Mouse (Mus musculus) T-helper 17 cell (primary cell): ENCODE measurements around the gene Nol8.

Experiments
- in situ Hi-C, 2 experiments: fragments of 300-600 bp; cut with MboI, MseI; formaldehyde crosslinking; loops; 1 replicate in 1 of 2; 2 replicates in 1 of 2; pipeline ENCODE4 v1.15.1; 2025; ENCODE audit warnings: high pct_unique_total_duplicates in 2 of 2

Nol8 gene

DNA sequence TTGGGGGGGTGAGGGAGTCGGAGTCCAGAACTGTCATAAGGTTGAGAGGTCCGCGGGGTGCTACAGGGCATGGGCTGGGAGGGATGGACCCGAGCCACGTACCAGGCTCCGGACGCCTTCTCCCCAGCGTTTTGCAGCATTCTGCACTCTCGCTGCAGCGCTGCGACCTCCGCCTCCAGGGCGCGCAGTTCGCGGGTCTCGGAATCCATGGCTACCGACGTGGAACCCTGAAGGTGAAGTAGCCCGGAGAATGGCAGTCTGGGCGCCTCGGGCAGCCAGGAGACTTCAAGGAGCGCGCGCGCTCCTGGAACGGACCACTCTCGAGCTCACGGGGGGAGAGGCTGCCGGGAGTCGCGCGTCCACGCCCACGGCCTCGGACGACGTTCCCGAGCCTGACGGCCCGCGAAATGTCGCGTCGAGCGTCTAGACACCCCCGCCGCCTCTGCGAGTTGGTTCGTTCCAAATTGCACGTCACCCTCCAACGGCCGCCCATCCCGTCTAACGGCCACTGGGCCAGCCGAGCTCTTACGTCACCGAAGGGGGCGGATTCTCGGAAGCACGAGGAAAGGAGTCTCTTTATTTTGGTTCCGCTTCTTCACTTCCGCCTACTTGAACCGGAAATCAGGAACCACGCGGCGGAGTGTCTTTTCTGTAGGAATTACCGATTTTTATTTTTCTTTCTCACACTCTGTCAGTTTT is at the start of gene Nol8, which contains the start of gene Cenpp:
Gene Nol8 (plus strand): TSS at position 598 of the 699 bp plus-strand sequence.
Gene Cenpp (minus strand): TSS at position 305 of the 699 bp plus-strand sequence.
- in situ Hi-C loops: loop anchor here in 1 of 2 experiments (25.0 kb wide), 1 partner anchor 1140 kb away; the partner anchor contains the start of genes A830005F24Rik and Zfp169

DNA sequence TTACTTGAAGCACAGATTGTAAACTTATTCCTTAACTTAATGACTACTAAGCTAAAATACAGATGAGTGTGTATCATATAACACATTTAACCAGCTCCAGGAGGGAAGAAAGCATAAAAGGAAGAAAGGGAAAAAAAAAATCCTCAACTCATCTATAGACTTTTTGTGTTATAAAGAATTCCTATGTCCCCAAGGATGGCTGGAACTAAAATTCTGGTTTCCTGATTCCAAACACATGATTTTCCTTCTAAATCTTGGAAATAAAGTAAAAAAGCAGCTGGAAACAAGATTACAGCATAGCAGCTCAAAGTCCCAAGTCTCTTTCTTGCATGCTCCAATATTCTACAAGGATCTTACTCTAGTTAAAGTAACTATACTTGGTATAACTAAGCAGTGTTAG is 49.3 kb upstream of the Nol8 start:
- in situ Hi-C loops: no loop called here

DNA sequence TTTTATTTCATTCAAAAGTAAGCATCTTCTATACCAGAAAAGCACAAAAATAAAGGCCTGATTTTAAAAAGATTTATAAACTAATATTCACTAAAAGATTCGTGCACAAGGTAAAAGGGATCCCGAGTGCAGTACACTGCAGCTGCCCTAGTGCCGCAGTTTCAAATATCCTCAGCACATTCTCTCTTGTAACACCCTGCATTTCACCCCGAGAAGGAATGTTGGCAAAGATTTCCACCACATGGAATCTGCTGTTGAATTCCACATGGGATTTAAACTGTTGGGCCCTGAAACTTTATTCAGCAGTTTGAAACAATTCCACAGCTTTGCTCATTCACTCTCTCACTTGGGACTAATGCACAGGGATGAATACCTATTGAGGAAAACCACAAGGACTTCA is 45.2 kb upstream of the Nol8 start, which contains the start of gene Ogn:
Gene Ogn (plus strand): TSS at position 333 of the 400 bp plus-strand sequence.
- in situ Hi-C loops: no loop called here

GRCm38 (mm10) chr13:49608589-49609322 is 44.1 kb upstream of the Nol8 start:
- in situ Hi-C loops: no loop called here

- in situ Hi-C loops: no loop called here
Measured at GRCm38 (mm10) chr13:49617021-49617420, 35.9 kb upstream of the Nol8 start.

DNA sequence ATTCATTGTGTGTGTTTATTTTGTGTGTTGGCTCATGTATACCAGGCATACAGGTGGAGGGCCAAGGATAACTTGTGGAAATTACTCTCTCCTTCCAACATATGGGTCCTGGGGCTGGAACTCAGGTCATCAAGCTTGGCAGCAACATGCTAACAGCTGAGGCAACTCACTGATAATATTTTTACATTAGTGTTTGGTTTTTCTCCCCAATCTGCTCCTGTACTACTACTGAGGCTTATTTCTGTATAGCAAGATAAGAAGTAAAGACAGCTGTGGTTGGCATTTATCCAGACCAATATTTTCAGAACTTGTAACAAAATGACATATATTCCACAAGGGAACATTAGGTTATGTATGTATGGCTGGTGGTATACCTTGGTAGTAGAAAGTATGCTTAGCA is 34.5 kb upstream of the Nol8 start:
- in situ Hi-C loops: no loop called here

DNA sequence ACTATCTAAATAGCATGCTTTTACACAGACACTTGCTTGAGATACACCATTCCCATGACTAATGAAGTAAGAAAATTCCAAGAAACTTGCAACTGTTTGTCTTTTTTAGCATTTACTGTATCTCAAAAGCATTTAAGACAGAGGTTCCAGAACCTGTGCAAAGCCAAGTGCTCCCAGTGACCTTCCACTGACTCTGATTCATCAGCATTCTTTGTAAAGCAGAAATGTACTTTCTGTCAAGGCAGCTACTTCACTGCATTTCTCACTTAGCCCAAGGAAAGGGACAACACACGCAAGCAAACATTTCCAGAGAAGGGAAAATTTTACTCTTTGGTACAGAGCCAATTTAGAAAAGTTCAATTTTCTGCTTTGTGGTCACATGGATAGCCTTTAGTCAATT is 29.7 kb upstream of the Nol8 start:
- in situ Hi-C loops: no loop called here

- in situ Hi-C loops: loop anchor here in 1 of 2 experiments (5.0 kb wide), 1 partner anchor 91 kb away; no protein-coding TSS in a partner anchor
Measured at GRCm38 (mm10) chr13:49628167-49628566, 24.7 kb upstream of the Nol8 start.

GRCm38 (mm10) chr13:49629076-49629475 is 23.8 kb upstream of the Nol8 start:
- in situ Hi-C loops: loop anchor here in 1 of 2 experiments (5.0 kb wide), 1 partner anchor 92 kb away; no protein-coding TSS in a partner anchor

- in situ Hi-C loops: loop anchor here (5.0 kb wide), 2 partner anchors 188 to 193 kb away; no protein-coding TSS in a partner anchor
Measured at GRCm38 (mm10) chr13:49639965-49640364, 12.9 kb upstream of the Nol8 start.

- in situ Hi-C loops: loop anchor here (5.0 kb wide), 2 partner anchors 190 to 195 kb away; no protein-coding TSS in a partner anchor
Measured at GRCm38 (mm10) chr13:49642650-49643049, 10.2 kb upstream of the Nol8 start.

DNA sequence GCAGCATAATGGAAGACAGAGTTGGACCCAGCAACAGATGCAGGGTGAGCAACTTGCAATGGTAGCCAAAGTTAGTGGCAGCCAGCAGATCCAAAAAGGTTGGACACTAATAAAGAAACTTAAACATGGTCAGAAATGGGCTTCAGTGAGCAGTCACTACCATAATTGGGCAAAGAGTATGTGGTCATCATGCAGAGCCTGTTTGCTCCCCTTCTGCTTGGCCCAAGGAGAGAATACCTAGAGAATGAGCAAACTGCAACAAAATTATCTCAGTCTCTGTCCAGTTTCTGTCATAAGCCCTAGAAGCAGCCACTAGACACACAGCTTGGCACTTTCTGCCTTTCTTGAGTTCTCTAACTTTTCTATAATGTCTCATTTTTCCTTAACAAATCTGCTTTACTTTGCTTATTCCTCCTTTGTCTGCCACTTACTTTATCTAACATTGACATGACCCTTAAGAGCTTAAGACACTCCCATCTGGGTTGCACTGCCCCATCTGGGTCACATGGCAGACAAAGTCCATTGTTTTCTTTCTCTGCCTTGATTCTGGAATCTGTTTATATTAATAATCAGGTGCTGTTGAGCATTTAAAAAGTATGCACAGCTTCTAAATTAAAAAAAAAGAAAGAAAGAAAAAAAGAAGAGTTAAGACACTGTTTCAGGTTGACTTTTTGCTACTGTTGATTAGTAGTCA is 9.1 kb upstream of the Nol8 start:
- in situ Hi-C loops: loop anchor here (5.0 kb wide), 2 partner anchors 192 to 197 kb away; no protein-coding TSS in a partner anchor

DNA sequence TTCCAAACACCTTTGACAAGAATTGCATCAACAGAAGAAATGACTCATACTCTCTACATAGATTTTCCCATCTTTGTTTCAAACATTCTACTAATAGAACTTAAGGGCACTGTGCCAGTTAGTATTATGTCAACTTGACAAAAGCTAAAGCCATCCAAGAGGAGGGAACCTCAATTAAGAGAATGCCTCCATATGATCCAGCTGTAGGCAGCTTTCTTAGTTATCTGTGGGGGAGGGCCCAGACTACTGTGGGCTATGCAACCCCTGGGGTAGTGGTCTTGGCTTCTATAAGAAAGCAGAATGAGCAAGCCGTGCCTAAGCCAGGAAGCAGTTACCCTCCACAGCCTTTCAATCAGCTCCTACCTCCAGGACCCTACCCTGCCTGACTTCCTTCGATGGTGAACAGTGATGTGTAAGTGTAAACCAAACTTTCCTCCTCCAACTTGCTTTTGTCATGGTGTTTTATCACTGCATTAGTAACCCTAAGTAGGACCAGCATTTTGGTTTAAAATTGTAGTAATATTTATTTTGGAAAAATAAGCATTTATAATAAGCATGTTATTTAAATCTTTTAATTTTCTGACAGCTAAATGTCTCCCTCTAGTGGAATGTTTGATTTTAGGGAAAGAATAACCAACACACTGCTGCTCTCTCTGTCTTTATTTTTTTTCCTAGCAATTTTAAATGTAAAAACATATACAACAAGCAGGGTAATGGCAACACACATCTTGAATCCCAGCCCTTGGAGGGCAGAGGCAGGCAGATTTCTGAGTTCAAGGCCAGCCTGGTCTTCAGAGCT is 7.9 kb upstream of the Nol8 start:
- in situ Hi-C loops: loop anchor here (5.0 kb wide), 2 partner anchors 193 to 198 kb away; no protein-coding TSS in a partner anchor

- in situ Hi-C loops: no loop called here
Measured at GRCm38 (mm10) chr13:49646019-49646418, 6.9 kb upstream of the Nol8 start.

- in situ Hi-C loops: loop anchor here in 1 of 2 experiments (25.0 kb wide), 1 partner anchor 1139 kb away; the partner anchor contains the start of genes A830005F24Rik and Zfp169
Measured at GRCm38 (mm10) chr13:49651136-49651535, 1.7 kb upstream of the Nol8 start.

DNA sequence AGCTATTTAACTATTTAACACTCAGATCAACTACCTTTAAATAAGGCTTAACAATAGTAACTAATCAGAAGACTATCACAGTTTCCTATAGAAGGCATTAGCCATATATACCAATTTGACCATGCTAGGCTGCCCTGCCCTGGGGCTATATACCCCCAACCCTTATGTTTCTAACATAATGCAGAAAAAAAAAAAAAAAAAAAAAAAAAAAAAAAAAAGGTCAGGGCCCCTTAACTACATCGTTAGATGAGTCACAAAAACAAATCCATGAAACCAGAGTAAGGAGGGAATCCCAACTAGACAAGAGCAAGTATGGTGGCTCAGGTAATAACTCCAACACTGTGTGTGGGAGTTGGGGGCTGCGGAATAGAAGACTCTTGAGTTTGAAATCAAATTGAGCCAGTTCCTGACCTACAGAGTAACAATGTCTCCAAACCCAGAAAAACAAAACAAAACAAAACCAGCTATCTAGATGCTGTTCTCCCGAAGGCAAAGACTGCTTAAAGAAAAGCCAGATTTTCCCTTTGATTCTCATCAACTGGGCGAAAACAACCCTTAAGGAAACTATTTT is 1.0 kb upstream of the Nol8 start:
- in situ Hi-C loops: loop anchor here in 1 of 2 experiments (25.0 kb wide), 1 partner anchor 1140 kb away; the partner anchor contains the start of genes A830005F24Rik and Zfp169

DNA sequence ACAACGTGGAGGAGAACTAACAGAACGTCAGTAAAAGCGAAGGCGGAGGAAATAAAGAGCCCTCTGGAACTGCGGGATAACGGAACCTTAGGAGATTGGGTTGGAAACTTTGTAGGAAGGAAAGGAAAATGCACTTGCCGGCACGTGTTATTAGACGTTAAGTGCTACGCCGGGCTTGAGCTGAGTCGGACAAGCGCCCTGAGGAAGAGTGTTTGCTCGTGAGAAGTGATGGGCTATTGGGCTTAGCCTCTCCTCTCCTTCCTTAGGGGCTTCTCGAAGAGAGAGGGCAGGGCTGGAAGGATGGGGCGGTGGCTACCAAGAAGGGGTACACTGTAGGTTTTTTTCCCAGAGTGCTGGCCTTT is 283 bp downstream of the Nol8 start:
- in situ Hi-C loops: loop anchor here in 1 of 2 experiments (25.0 kb wide), 1 partner anchor 1141 kb away; the partner anchor contains the start of genes A830005F24Rik and Zfp169

DNA sequence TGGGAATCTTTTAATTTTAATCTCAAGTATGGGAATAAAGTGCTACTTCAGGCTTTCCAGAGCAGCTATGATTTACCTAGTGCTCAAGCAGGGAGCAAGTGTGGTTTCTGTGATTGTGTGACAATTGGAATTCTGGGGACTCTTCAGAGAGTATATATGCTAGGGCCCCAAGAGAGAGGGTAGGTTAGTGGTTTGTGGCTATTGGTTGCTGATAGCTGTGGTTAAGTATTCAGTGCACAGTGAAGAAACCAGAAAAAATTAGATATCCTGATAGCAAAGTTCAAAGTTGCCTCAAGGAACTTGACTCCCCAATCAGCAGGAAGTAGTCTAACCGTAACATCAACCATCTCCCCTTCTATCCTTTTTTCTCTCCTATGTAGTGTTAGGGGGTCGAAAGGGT is 24.9 kb downstream of the Nol8 start:
- in situ Hi-C loops: no loop called here

DNA sequence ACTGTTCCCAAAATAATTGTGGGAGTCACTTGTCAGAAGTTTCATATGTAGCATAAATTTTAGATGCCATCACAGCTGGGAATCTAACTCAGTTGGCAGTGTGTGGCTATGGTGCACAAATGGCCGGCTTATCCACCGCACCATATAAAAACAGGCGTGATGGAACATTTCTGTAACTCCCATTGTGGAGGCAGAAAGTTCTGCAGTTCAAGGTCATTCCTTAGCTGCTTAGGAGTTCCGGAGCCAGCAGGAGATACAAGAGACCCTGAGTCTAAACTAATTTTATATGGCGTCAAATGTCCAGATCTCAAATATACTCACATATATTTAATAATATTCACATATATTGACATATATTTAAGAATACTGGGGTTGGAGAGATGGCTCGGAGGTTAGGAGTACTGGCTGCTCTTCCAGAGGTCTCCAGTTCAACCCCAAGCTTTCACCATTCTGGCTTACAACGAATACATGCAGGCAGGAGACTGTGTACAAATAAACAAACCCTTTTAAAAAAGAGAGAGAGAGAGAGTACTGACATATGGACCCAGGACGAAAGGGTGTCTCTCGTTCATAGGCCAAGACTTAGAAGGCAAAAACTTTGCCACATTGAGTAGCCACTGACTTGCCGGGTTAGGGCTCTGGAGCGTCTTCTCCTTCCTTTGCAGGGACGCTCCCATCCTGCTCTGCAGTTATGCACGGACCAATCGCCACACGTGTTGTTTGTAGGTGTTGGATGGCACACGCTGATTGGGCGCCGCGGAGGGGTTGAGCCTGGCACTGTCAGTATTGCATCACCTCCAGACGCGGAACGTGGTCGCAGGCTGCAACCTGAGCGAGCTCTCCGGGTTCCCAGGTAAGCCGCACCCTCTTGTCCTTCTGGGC is 28.7 kb downstream of the Nol8 start, which contains the start of gene Iars:
Gene Iars (plus strand): TSS at position 750 of the 882 bp plus-strand sequence.
- in situ Hi-C loops: no loop called here
